Mouse (Mus musculus) 3T3-L1 (cell line): Measurements from ENCODE around the gene Ms4a4a.
A peak's percentile ranks its signal among the peaks of the same experiment; 100 is the strongest.
"Not testable (repeated sequence)": the region's sequence is repeated elsewhere in the genome, so short reads cannot be mapped to it uniquely, and the experiment has no call there.

Experiments used
- DNase-seq: peaks from one replicate; pipeline ENCODE4 v3.0.0-alpha.2; 2015; ENCODE audit warnings: low read depth, low spot score

Ms4a4a gene

GRCm38 (mm10) chr19:11375273-11375672 is at the start of gene Ms4a4a:
Gene Ms4a4a (plus strand): TSS chr19:11375523.
- no peak for DNase-seq

GRCm38 (mm10) chr19:11335932-11336331 is 39.4 kb upstream of the Ms4a4a start, which contains the start of gene Ms4a7:
Gene Ms4a7 (minus strand): TSS chr19:11336146.
- DNase-seq: no peak

GRCm38 (mm10) chr19:11343147-11343546 is 32.2 kb upstream of the Ms4a4a start:
- DNase-seq: no peak

GRCm38 (mm10) chr19:11343992-11344391 is 31.3 kb upstream of the Ms4a4a start:
- no peak for DNase-seq

- DNase-seq: peak; percentile 7
Observed at GRCm38 (mm10) chr19:11349698-11350481, 25.4 kb upstream of the Ms4a4a start.

- DNase-seq: peak; percentile 23
Observed at GRCm38 (mm10) chr19:11351878-11352277, 23.4 kb upstream of the Ms4a4a start.

GRCm38 (mm10) chr19:11355730-11356129 is 19.6 kb upstream of the Ms4a4a start:
- DNase-seq: no peak

- DNase-seq: peak; percentile 27
Observed at GRCm38 (mm10) chr19:11360106-11360505, 15.2 kb upstream of the Ms4a4a start.

- DNase-seq: no peak
Observed at GRCm38 (mm10) chr19:11362002-11362401, 13.3 kb upstream of the Ms4a4a start.

- DNase-seq: no peak
Observed at GRCm38 (mm10) chr19:11368310-11368709, 7.0 kb upstream of the Ms4a4a start.

GRCm38 (mm10) chr19:11371181-11371580 is 4.1 kb upstream of the Ms4a4a start:
- DNase-seq: no peak

- DNase-seq: no peak
Observed at GRCm38 (mm10) chr19:11376399-11376798, 1.1 kb downstream of the Ms4a4a start.

GRCm38 (mm10) chr19:11387109-11387508 is 11.8 kb downstream of the Ms4a4a start:
- no peak for DNase-seq

GRCm38 (mm10) chr19:11387685-11388084 is 12.4 kb downstream of the Ms4a4a start:
- no peak for DNase-seq

GRCm38 (mm10) chr19:11388949-11389348 is 13.6 kb downstream of the Ms4a4a start:
- no peak for DNase-seq

GRCm38 (mm10) chr19:11395769-11396168 is 20.4 kb downstream of the Ms4a4a start:
- DNase-seq: no peak

- no peak for DNase-seq
Observed at GRCm38 (mm10) chr19:11404527-11404926, 29.2 kb downstream of the Ms4a4a start, which contains the start of gene Ms4a4c. Gene Ms4a4c (plus strand): TSS chr19:11404770.

GRCm38 (mm10) chr19:11407428-11407827 is 32.1 kb downstream of the Ms4a4a start:
- no peak for DNase-seq

GRCm38 (mm10) chr19:11408591-11408990 is 33.3 kb downstream of the Ms4a4a start:
- DNase-seq: no peak

GRCm38 (mm10) chr19:11411640-11412039 is 36.3 kb downstream of the Ms4a4a start:
- DNase-seq: no peak

- DNase-seq: no peak
Observed at GRCm38 (mm10) chr19:11414084-11414483, 38.8 kb downstream of the Ms4a4a start.

GRCm38 (mm10) chr19:11415581-11415980 is 40.3 kb downstream of the Ms4a4a start:
- DNase-seq: no peak

GRCm38 (mm10) chr19:11418865-11419264 is 43.5 kb downstream of the Ms4a4a start:
- DNase-seq: not testable (repeated sequence)
